Mouse (Mus musculus) kidney, embryonic 14.5 days (tissue): ENCODE measurements around the gene Ndufc1. TPM values are rescaled to one million over a fixed set of nuclear protein-coding genes. Genes with fewer than 3 reads are reported as not detected.
"Not testable (repeated sequence)": the region's sequence is repeated elsewhere in the genome, so short reads cannot be mapped to it uniquely, and the experiment has no call there.

Experiments used
- ATAC-seq: fragments of 200-750 bp; cut with Nextera tagmentation; 2 replicates; pipeline ENCODE4 v1.8.0; 2017; ENCODE audit warnings: moderate number of reproducible peaks, mild to moderate bottlenecking, moderate TSS enrichment, moderate library complexity; ENCODE audit not compliant: low FRiP score, low TSS enrichment
- H3K27ac ChIP-seq: fragments of 300-500 bp; sonication (generic); 2 replicates; pipeline ENCODE4 v1.5.1; 2014; ENCODE audit warnings: low read depth, mild to moderate bottlenecking, low read length, moderate library complexity, mixed read lengths
- H3K27me3 ChIP-seq: fragments of 300-500 bp; sonication (generic); 2 replicates; pipeline ENCODE4 v1.6.1; 2014; ENCODE audit warnings: mild to moderate bottlenecking, low read length; ENCODE audit not compliant: control insufficient read depth, insufficient read depth
- H3K36me3 ChIP-seq: fragments of 300-500 bp; sonication (generic); 2 replicates; pipeline ENCODE4 v1.6.1; 2014; ENCODE audit warnings: low read length, mixed read lengths; ENCODE audit not compliant: control insufficient read depth, insufficient read depth
- H3K4me1 ChIP-seq: fragments of 300-500 bp; sonication (generic); 2 replicates; pipeline ENCODE4 v1.6.1; 2014; ENCODE audit warnings: low read length, mixed read lengths; ENCODE audit not compliant: control insufficient read depth, insufficient read depth
- H3K4me2 ChIP-seq: fragments of 300-500 bp; sonication (generic); replicated peaks from 2 replicates; pipeline ENCODE4 v1.6.1; 2014; ENCODE audit warnings: low read depth, mild to moderate bottlenecking, low read length
- H3K4me3 ChIP-seq: fragments of 300-500 bp; sonication (generic); 2 replicates; pipeline ENCODE4 v1.5.1; 2014; ENCODE audit warnings: mild to moderate bottlenecking, low read length
- H3K9ac ChIP-seq: fragments of 300-500 bp; sonication (generic); 2 replicates; pipeline ENCODE4 v1.6.1; 2014; ENCODE audit warnings: low read depth, mild to moderate bottlenecking, low read length, moderate library complexity
- H3K9me3 ChIP-seq: fragments of 300-500 bp; sonication (generic); 2 replicates; pipeline ENCODE4 v1.6.1; 2016; ENCODE audit warnings: low read length; ENCODE audit not compliant: control insufficient read depth
- WGBS: fragments of 180-500 bp; shearing (Covaris S2); extraction: QIAGEN DNeasy Blood & Tissue Kit; methylation state at CpG from one replicate; pipeline ENCODE4 v1.1.7; 2014; 5-methylcytosine and 5-hydroxymethylcytosine counted together
- polyA plus RNA-seq: library from polyadenylated mRNA; unstranded; fragments of >200 nt; fragmentation: Nextera tagmentation; extraction: Ambion mirVana; gene quantifications from 2 replicates; pipeline ENCODE4 v1.2.1, GENCODE M21; 2014

Gene Ndufc1
- polyA plus RNA-seq, 1 experiment from 2014 or later = 711 TPM

- not testable (repeated sequence) for ATAC-seq, H3K4me3 ChIP-seq, H3K9ac ChIP-seq, H3K36me3 ChIP-seq, H3K4me1 ChIP-seq, H3K9me3 ChIP-seq, H3K4me2 ChIP-seq, H3K27ac ChIP-seq
- WGBS = 92% methylated on average over 3 of the region's 3 CpGs
- peaks cover 17% of the 10 kb centered on the region for H3K27me3 ChIP-seq
These were observed 15.8 kb downstream of the Ndufc1 start for GRCm38 (mm10) chr3:51393018-51393417.

GRCm38 (mm10) chr3:51391591-51391990, 17.2 kb downstream of the Ndufc1 start:
- H3K4me1 ChIP-seq = peaks cover 5% of the 10 kb centered on the region; the same call in 1 of the 2 replicates
- no peak overlapping the region for H3K4me3 ChIP-seq
- no peak overlapping the region for H3K27ac ChIP-seq
- 93% methylated on average over 5 of the region's 5 CpGs for WGBS
- H3K9me3 ChIP-seq = no peaks in the 10 kb centered on the region
- H3K9ac ChIP-seq = no peak overlapping the region
- H3K4me2 ChIP-seq = no peak overlapping the region
- H3K36me3 ChIP-seq = no peaks in the 10 kb centered on the region
- ATAC-seq = no peak
- peaks cover 11% of the 10 kb centered on the region for H3K27me3 ChIP-seq

- H3K36me3 ChIP-seq = no peaks in the 10 kb centered on the region
- H3K27me3 ChIP-seq = peaks cover 9% of the 10 kb centered on the region
- ATAC-seq = no peak
- no peak overlapping the region for H3K9ac ChIP-seq
- H3K4me1 ChIP-seq = peaks cover 5% of the 10 kb centered on the region; the same call in 1 of the 2 replicates
- WGBS = 88% methylated on average over 5 of the region's 5 CpGs
- H3K4me2 ChIP-seq = no peak overlapping the region
- no peak overlapping the region for H3K4me3 ChIP-seq
- no peak overlapping the region for H3K27ac ChIP-seq
- no peaks in the 10 kb centered on the region for H3K9me3 ChIP-seq
These were observed 17.7 kb downstream of the Ndufc1 start for GRCm38 (mm10) chr3:51391095-51391494.

- Histone ChIP-seq H3K9me3 (no peaks in the 10 kb centered on the region), H3K4me1 (peaks cover 5% of the 10 kb centered on the region; the same call in 1 of the 2 replicates), H3K27ac (no peak overlapping the region), H3K36me3 (no peaks in the 10 kb centered on the region), H3K27me3 (no peaks in the 10 kb centered on the region; the same call in 1 of the 2 replicates), H3K9ac (peak overlapping the region; percentile 53; the same call in 1 of the 2 replicates), H3K4me3 (peak overlapping the region; percentile 17), H3K4me2 (peak overlapping the region; percentile 42)
- peak; percentile 55; the same call in 1 of the 2 replicates for ATAC-seq
- WGBS = 5% methylated on average over 13 of the region's 13 CpGs
These were observed 19.9 kb downstream of the Ndufc1 start for GRCm38 (mm10) chr3:51388904-51389303.

- WGBS = 78% methylated on average over 8 of the region's 8 CpGs
- H3K4me1 ChIP-seq = peaks cover 5% of the 10 kb centered on the region; the same call in 1 of the 2 replicates
- no peak for ATAC-seq
- no peak overlapping the region for H3K9ac ChIP-seq
- no peak overlapping the region for H3K27ac ChIP-seq
- H3K9me3 ChIP-seq = no peaks in the 10 kb centered on the region
- no peaks in the 10 kb centered on the region for H3K36me3 ChIP-seq
- H3K4me2 ChIP-seq = no peak overlapping the region
- H3K27me3 ChIP-seq = no peaks in the 10 kb centered on the region; the same call in 1 of the 2 replicates
- H3K4me3 ChIP-seq = no peak overlapping the region
These were observed 20.9 kb downstream of the Ndufc1 start for GRCm38 (mm10) chr3:51387868-51388381.

- Histone ChIP-seq H3K36me3 (no peaks in the 10 kb centered on the region), H3K27me3 (no peaks in the 10 kb centered on the region; the same call in 1 of the 2 replicates), H3K4me1 (peaks cover 5% of the 10 kb centered on the region; the same call in 1 of the 2 replicates), H3K9me3 (no peaks in the 10 kb centered on the region), H3K4me3 (no peak overlapping the region), H3K9ac (no peak overlapping the region), H3K4me2 (no peak overlapping the region), H3K27ac (no peak overlapping the region)
- 72% methylated on average over 3 of the region's 3 CpGs for WGBS
- no peak for ATAC-seq
These were observed 21.7 kb downstream of the Ndufc1 start for GRCm38 (mm10) chr3:51387134-51387451.

- WGBS = 36% methylated on average over 12 of the region's 12 CpGs
- Histone ChIP-seq H3K4me3 (no peak overlapping the region), H3K27ac (no peak overlapping the region), H3K27me3 (no peaks in the 10 kb centered on the region; the same call in 1 of the 2 replicates), H3K9ac (no peak overlapping the region), H3K4me1 (peaks cover 5% of the 10 kb centered on the region; the same call in 1 of the 2 replicates), H3K9me3 (no peaks in the 10 kb centered on the region), H3K4me2 (no peak overlapping the region), H3K36me3 (no peaks in the 10 kb centered on the region)
- no peak for ATAC-seq
These were observed 22.2 kb downstream of the Ndufc1 start for GRCm38 (mm10) chr3:51386441-51387133.

- Histone ChIP-seq H3K4me1 (0 out of 2 replicates have a peak, but pooled peaks cover under 1% of the 10 kb centered on the region), H3K36me3 (no peaks in the 10 kb centered on the region), H3K9me3 (no peaks in the 10 kb centered on the region), H3K27me3 (no peaks in the 10 kb centered on the region), H3K4me3 (no peak overlapping the region), H3K4me2 (no peak overlapping the region), H3K27ac (no peak overlapping the region), H3K9ac (no peak overlapping the region)
- no peak for ATAC-seq
- WGBS = 60% methylated on average over 12 of the region's 12 CpGs
These were observed 25.4 kb downstream of the Ndufc1 start for GRCm38 (mm10) chr3:51383409-51383808.

- no peak overlapping the region for H3K4me2 ChIP-seq
- H3K4me3 ChIP-seq = no peak overlapping the region
- no peak overlapping the region for H3K9ac ChIP-seq
- no peaks in the 10 kb centered on the region for H3K36me3 ChIP-seq
- H3K9me3 ChIP-seq = no peaks in the 10 kb centered on the region
- H3K27ac ChIP-seq = no peak overlapping the region
- no peak; the same call in 1 of the 2 replicates for ATAC-seq
- 76% methylated on average over 2 of the region's 5 CpGs for WGBS
- H3K27me3 ChIP-seq = no peaks in the 10 kb centered on the region
- 0 out of 2 replicates have a peak, but pooled peaks cover 3% of the 10 kb centered on the region for H3K4me1 ChIP-seq
These were observed 28.2 kb downstream of the Ndufc1 start for GRCm38 (mm10) chr3:51380660-51381014.
